Mouse (Mus musculus) monocyte, adult 2 months (primary cell): ENCODE data around the gene Phospho1.

Experiments used
- DNase-seq, 2 experiments: peaks; one replicate each; pipeline ENCODE4 v3.0.0; 2022; ENCODE audit warnings: low spot score in 2 of 2, low read depth in 1 of 2

Phospho1 gene

DNA sequence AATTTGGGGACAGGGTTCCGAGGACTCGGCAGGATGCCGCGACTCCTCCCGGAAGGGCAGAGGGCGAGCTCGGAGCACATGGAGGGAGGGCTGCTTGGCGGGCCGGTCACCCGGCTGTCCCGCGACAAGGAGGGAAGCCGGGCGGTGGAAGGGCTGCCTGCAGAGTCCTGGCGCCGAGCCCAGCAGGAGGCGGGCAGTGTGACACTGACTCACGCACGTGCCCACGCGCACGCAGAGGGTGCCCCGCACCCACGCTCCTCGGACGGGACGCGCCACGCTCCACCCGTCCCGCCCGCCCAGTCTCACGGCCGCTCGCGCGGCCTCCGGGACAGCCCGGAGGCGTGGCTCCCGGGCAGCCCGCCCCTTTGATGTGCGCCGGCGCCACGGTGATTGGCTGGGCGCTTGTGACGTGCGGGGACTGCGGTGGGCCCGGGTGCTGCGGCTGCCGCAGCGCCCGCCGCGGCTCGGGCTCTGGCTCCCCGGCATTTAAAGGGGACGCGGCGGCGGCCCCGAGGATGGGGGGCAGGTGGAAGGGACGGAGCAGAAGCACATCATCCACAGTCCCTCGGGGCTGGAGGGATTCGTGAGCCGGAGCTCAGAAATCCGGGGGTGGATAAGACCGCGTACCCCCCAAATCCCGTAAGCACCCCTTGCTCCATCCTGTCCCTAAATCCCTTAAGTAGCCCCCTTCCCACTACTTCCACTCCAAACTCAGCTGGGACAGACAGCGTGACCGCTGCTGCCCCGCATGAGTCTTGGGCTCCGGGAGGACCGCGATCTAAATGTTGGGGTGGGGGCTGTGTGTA, at the start of gene Phospho1:
Gene Phospho1 (plus strand): TSS at position 429 of the 806 bp plus-strand sequence.
- DNase-seq = peak; percentile 49 to 74

DNA sequence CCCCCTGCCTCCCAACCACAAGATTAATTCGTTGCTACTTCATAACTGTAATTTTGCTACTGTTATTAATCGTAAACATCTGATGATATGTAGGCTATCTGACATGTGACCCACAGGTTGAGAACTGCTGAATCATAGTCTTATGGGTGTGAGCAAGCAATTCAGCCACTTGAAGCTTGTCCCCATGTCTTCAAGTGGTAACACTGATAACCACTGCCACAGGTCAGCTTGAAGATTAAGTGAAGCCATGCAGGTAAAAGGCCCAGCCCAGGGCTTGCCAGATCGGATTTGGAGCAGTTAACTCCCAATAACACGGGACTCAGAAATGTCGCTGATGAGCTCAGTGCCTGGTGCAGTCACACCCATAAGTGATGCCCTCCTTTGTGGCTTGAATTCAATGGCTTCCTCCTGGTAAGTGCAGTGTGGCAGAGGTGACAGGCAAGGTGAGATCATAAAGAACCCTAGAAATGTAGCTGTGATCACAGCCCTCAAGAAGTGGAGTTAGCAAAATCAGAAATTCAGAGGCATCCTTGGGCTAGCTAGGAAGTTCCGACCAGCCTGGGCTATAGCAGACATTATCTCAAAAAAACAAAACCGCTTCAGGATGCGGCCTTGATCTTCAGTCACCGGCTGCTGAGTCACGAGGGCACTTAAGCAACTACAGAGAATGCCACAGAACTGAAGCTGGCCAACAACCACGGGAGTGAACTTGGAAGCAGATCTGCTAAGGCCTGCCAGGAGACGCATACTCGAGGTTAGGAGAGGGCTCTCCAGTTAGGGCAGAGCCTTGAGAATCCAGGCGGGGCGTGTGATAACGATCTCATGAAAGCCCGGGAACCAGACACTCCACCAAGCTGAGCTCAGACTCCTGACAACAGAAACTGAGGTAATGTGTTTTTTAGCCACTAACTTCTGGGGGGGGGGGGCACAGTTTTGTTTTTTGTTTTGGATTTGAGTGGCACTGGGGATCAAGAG, 46.7 kb upstream of the Phospho1 start:
- peak in 1 of 2 experiments; percentile 6 for DNase-seq

DNA sequence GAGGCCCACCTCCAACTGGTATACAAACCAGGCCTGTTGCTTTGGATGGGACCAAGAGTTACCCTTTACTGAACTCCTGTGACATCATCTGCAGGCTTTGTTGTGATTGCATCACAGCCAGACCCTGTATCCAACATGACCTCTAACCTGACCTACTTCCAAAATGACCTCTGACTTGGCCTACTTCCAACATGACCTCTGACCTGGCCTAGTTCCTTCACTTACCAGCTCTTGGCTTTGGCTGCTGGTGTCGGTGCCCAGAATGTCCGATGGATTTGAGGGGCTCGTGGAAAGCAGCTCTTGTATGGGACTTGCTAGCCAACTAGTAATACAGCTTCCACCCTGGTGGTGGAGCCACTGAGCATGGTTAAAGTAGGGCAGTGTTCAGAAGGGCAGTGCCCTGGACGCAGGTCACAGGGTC, 45.5 kb upstream of the Phospho1 start:
- no peak for DNase-seq

DNA sequence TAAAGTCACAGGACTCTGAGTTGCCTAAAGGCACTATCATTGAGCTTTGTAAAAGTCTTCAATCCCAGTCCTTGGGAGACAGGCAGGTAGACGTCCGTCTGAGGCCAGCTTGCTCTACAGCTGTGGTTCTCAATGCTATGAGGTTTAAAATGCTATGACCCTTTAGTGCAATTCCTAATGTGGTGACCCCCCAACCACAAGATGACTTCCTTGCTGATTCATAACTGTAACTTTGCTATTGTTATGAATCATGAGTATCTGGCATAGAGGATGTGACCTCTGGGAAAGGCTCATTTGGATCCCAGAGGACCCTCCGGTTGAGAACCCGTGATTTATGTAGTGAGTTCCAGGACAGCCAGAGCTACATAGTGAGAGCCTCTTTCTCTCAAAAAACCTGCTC, 44.9 kb upstream of the Phospho1 start:
- DNase-seq = no peak

DNA sequence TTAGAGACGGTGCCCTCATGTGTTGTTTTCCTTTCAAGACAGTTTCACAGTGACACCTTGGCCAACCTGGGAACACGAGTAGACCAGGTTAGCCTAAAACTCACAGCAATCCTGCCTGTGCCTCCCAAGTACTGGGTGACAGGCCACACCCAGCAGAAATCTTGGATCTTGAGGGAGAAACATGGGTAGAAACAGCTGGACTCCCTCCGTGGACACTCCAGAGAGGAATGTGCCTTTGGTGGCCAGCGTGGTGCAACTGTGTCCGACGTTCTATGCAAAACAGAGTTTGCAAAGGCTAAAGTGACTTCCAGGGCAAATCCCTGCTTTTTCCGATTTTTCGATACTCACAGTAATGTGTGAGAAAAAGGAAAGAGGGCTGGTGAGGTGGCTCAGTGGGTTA, 43.8 kb upstream of the Phospho1 start:
- no peak for DNase-seq

DNA sequence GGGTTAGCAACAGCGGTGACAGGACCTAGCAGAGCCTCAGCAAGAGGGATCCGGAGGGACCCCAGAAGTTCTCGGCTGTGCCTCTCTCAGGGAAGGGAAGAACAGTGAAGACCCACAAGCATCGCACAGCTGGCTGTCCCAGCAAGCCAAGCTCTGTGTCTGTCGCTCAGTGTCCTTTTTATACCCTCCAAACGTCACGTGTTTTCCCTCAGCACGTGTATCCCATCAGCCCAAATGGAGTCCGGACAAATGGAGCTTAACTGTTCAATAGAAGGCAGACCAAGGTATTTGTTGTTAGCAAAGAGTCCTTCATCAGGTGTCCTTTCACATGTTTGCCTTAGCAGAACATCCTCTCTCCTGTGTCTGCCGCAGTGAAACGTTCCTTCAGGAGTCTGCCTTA, 42.7 kb upstream of the Phospho1 start:
- DNase-seq = no peak

DNA sequence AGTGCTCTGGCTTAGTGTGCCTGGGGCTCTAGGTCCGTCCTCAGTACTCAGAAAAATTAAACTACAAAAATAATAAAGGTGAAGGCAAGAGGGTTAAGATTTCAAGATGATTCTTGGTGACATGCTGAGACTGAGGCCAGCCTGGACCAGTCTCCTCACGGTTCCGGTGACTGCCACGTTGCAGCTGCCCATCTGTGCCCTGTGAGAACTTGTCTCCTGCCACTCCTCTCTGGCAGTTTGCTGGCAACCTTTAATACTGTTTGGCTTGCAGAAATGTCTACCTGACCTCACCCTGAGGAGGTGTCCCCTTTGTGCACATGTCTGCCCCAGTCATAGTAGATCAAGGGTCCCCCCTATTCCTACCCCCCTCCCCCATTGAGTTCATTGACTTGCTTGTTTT, 40.8 kb upstream of the Phospho1 start:
- no peak for DNase-seq

DNA sequence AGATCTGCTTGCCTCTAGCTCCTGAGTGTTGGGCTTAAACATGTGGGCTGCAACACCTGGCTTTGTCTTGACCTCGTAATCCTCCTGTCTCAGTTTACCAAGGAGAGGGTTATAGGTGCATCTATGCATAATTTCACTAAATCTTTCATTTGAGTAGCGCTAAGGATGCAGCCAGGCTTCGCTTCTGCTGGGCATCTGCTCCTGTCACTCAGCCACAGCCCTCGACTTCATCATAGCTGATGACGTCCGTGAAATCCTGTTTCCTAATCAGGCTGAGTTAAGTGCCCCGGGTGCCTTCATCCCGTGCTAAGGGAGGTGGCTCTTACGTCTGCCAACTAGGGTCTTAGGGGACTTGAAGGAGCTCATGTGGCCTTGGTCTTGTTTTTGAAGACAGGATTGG, 40.3 kb upstream of the Phospho1 start:
- no peak for DNase-seq

DNA sequence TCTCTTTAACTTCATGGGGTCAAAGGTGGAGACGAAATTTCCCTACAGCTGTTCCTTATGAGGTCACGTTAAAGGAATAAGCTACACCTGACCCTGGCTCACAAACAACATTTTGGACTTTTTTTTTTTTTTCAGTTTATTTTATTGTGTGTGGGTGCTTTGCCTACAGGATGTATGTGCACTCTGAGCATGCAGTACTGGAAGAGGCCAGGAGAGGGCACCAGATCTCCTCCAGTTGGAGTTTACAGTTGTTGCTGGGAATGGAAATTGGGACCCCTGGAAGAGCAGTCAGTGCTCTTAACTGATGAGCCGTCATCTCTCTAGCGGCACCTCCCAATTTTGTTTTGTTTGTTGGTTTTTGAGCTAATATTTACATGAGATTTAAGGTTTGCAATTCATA, 38.6 kb upstream of the Phospho1 start:
- no peak for DNase-seq

DNA sequence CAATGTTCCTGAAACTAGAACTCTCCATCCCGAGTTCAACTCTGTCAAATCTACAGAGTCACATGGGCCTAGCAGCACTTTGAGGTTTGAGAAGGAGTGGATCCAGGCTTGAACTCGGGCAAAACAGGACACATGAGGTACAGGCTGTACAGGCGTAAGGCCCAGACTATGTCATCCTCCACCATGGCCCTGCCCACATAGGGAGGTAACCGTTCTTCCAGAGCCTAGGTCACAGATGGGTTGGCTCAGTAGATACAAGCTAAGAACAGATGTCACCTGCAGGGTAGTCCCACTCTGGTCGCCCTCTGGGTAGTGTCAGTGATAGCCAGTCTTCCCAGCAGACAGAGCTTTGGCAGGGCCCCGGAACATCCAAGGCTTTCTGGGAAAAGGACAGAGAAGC, 37.8 kb upstream of the Phospho1 start:
- DNase-seq = no peak

DNA sequence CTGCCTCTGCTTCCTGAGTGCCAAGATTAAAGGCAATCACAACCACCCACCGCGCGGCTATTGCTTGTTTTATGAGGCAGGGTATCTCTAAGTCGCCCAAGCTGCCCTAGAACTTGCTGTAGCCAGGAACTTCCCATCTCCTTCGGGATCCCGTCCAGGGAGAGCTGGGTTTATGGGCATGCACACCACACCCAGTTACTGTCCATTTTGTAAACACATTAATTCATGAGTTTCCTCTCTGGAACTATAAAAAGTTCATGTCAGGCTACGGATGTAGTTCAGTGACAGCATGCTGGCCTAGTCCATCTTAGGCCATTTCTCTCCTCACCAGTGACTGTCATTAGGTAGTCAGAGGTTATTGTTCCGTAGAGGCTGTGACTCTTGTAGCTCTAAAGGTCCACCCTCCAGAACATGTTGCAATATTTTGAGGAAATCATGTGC, 34.8 kb upstream of the Phospho1 start:
- no peak for DNase-seq

DNA sequence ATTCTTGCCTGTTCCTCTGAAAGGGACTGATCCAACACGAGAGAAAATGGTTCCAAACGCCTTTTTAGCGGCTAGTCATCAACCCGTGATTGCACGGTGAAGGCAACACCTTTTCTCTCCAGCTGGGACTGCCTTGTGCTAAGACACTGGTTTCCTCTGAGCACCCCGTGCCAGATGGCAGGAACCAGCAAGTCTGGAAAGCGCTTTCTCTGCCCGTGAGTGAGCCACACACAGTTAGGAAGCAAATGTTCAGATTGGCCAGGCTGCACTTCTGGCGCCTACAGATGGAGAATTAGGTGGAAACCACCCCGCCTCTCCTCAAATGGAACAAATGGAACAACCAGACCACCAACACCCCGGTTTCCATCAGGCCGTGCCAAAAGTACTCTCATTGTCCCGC, 32.5 kb upstream of the Phospho1 start:
- DNase-seq = no peak

DNA sequence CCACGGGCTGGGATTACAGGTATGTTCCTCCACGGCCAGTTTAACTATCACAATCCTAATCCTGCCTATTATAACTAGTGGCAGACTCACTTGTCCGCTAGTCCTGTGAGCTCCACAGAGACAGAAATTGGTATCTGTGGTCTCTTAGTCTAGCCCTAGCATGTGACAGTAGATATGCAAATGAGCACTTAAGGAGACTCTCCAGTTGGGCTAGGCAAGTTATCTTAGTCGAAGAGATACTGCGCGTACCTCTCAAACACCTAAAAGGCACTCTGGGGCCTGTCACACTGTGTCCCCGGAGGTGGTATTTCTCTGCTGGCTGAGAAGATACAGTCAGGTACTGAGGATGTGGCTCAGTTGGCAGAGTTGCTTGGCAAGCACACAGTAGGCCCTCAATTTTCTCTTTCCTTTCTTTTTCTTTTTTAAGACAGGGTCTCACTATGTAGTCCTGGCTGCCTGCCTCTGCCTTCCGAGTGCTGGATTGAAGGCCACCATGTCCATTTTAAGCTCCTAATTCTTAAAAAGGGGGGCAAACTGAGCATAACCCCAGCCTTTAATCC, 31.3 kb upstream of the Phospho1 start:
- no peak for DNase-seq

DNA sequence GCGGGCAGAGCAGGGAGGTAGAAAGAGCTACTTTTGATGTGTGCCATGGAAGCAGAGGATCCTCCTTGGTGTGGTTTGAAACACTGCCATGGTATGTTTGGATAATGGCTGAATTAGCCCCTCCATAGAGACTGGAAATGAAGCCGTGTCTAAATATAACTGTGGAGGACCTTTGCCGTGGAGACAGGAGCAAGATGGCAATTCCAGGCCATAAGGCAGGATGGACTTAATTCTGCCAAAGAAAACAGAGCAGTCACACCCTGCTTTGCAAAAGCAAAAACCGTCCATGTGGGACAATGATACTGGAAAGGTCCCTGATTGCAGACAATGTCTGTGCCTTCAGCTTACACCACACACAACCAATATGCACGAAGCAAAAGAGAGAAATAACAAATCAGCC, 30.1 kb upstream of the Phospho1 start:
- no peak for DNase-seq

DNA sequence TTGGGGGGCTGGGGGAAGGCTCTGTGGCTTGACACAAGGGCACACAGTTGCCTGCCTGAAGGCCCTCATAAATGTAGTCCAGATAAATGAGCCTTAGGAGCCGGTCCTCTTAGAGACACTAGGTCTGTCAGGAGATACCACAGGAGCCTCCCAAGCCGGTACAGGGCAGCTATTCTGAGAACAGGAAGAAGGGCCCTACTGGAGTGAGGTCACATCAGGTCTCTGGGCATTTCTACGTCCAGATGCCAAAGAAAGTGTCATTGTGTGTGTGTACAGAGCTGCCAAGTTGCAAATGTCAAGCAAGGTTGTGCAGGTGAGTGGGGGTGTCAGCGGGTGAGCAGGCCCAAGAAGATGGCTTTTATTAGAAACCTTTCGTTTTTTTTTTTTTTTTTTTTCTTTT, 28.7 kb upstream of the Phospho1 start:
- no peak for DNase-seq

DNA sequence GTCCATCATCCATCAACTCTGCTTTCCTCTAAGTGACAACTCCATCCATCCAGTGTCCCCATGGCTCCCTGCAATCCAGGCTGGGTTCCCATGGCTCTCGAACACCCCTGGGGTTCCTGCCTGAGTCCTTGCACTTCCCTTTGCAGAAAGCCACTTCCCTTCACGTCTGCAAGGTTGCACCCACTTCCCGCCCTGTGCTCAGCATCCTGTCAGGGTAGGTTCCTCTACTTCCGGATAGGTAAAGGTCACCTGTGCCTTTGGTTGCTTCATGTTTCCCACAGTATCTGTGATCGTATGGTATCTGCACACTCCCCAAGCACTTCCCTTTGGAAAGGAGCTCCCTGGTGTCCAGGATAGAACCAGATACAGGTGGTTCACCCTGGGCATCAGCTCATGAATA, 19.3 kb upstream of the Phospho1 start:
- DNase-seq = no peak

DNA sequence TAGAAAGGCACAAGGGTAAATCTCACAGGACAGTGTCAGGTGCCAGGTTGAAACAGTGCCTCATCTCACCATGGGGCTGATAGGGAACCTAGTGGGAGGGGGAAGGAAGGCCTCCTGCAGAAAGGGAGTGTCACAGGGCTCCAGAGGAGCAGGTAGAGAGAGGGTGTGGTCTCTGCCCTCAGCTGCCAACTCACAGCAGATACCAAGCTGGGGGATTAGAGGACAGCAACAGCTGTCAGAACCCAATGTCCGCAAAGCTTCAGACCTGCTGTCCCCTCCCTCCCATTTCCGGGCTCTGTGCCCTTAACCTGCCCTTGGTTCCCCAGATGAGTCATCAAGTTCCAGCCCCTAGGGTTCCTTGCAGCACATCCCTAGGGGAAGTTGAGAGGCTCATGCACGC, 18.8 kb upstream of the Phospho1 start:
- no peak for DNase-seq

DNA sequence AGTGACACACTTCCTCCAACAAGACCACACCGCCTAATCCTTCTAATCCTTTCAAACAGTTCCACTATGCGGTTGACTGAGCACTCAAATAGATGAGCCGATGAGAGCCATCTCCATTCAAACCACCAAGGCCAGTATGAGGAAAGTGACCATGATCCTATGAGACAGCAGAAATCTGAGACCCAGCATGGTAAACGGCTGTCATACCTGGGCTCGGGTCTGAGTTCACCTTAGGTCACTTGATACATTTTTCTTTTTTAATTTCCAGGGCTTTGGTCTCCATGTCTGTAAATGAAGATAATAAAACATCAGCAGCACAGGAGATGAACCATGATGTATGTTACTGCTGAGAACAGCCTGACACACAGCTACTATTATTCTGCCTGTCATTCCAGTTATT, 16.4 kb upstream of the Phospho1 start:
- DNase-seq = no peak

DNA sequence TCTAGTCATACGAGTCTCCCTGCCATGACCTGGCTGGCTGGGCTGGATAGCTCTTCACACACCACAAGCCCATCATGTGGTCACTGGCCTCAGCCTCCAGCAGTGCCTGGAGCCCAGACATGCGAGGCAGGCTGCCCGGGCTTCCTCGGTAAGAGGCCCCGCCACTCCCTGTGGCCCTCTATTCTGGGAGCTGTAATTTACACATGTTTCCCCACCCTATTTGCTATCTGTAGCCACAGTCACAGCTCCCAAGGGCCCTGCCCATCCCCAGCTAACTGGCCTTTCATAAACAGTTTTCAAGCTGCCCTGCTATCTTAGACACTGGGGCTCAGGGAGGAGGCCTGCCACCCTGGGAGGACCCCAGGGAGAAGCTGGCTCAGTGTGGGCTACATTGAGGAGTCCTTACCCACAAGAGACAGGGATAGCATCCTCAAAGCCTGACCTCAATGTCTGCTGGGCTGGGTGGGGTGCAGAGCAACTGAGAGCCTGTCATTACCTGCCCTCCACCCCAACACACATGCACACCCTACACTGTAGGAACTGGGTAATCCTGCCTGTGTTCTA, 15.8 kb upstream of the Phospho1 start:
- no peak for DNase-seq

DNA sequence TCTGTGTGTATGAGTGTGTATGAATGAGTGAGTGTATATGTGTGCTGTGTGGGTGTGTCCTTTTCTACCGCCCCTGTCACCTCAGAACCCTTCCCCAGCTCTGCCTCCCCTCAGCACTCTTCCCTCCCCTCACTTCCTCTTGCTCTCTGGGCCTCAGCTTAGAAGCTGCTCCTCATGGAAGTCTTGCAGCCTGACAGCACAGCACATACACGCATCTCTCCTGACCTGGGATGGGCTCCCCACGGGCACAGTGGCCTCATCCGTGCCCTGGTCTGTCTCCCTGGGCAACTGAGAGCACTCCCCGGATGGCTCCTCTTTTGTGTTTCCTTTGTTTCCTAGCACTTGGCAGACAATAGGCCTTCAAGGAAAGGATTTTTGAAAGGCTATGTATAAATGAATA, 14.7 kb upstream of the Phospho1 start:
- DNase-seq = no peak

DNA sequence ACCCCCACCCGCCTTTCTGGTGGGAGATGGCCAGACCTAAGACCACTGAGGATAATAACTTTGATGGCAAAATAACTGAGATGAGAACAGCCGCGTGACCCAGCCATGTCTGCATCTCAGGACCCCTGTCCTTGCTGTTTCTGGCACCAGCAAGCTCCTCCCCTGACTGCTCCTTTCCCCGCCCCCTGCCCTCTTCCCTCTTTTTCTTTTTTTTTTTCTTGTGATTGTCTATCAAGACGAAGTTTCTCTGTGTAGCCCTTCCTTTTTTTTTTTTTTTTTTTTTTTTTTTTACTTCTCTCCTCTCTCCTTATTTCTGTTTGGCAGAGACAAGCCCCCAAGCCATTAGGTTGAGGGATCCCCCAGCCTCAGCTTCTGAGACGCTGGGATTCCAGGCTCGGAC, 13.5 kb upstream of the Phospho1 start:
- DNase-seq = no peak
